Mouse (Mus musculus): ENCODE results near the gene Rnf224. TPM values are rescaled to one million over a fixed set of nuclear protein-coding genes. Genes with fewer than 3 reads are reported as not detected.
"Not testable (repeated sequence)": the region's sequence is repeated elsewhere in the genome, so short reads cannot be mapped to it uniquely, and the experiment has no call there.

Gene Rnf224
- not detected for total RNA-seq (2021)
- long read RNA-seq, experiment 1 = 0 reads
- long read RNA-seq, experiment 2 = 0 reads

DNA sequence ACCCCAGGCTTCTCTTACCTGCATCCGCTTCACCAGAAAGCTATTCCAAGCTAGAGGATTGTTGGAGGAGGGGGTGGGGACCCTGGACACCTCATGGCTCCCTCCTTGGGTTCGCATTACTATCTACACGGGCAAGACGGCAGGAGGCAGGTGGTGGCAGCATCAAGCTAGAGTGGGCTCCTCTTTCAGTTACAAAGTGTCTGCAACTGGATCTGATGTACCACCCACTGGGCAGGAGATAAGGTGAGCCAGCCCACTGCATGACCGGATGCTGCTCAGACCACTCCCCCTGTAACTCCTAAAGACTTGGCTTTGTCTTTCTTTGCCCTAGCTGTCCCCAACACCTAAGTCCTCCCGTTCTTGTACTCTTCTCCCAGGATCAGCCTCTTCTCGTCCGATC lies at the start of gene Rnf224:
Gene Rnf224, minus strand, starts transcription at position 174 of the 400 bp plus-strand sequence.
- no peak for DNase-seq

DNA sequence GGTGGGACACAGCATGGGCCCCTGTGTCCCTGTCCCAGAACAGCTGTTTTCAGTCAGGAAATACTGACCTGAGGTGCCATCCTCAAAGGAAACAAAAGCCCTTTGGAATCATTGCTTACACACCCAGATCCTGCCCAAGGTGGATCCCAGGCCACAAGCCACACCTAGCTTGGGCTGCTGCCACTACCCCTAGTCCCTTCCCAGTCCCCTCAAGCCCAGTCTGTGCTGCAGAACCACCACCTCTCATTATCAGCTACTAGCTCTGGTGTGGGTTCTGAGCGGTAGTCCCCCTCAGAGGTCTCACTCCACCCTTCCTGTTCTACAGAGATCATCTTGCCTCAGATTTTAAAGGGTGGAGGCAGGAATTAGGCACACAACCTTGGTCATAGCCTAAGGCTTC lies 49.7 kb upstream of the Rnf224 start:
- DNase-seq = no peak

GRCm38 (mm10) chr2:25285551-25285950 lies 49.0 kb upstream of the Rnf224 start:
- DNase-seq = no peak

GRCm38 (mm10) chr2:25278928-25279882 lies 42.6 kb upstream of the Rnf224 start:
- peak; percentile 85 for DNase-seq

GRCm38 (mm10) chr2:25273010-25273409 lies 36.4 kb upstream of the Rnf224 start:
- DNase-seq = no peak

DNA sequence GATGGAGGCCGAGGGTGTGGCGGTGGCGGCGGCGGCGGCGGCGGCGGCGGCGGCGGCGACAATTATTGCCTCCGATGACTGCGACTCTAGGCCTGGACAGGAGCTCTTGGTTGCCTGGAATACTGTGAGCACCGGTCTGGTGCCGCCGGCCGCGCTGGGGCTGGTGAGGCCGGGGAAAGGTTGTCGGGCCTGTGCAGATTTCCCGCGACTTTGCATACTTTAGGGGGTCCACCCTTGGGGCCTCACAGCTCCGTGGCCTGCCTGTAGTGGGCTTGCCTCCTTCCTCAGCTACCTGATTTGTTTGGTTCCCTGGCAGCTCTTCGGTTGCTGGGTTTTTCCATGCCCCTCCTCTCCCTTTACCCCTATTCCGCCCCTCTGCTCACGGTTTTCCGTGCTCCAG lies 35.9 kb upstream of the Rnf224 start:
- DNase-seq = no peak

DNA sequence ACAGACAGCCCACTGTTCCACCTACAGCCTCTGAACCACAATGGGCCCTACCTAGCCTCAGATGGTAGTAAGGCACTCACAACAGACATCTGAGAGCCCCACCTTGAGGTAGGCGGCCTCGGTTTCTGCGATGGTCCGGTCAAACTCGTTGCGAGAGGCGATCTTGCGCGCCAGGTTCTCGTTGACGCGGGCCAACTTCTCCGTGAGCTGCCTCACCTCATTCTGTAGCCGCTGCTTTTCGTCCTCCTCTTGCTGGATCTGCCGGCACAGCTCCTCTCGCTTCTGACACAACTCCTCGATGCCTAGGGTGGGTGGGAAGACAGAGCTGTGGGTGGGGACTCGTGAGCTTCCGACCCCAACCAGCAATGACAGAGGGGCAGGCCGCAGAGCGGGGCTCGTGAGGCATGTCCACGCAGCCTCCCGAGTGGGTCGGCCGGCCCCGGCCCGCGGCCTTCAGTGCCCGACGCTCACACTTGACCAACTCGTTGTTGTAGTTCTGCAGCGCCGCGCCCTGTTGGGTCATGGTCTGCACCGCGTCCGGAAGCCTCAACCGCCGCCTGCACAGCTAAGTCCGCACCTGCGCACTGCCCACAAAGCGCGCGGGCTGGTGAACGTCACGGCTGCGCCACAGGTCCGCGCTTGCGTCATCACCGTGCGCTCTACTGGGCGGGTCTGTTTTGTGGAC lies 35.4 kb upstream of the Rnf224 start, which contains the start of the genes Ssna1 and Anapc2:
Gene Ssna1, minus strand, starts transcription at position 612 of the 685 bp plus-strand sequence.
Gene Anapc2, plus strand, starts transcription at position 652 of the 685 bp plus-strand sequence.
- peak; percentile 98 for DNase-seq

DNA sequence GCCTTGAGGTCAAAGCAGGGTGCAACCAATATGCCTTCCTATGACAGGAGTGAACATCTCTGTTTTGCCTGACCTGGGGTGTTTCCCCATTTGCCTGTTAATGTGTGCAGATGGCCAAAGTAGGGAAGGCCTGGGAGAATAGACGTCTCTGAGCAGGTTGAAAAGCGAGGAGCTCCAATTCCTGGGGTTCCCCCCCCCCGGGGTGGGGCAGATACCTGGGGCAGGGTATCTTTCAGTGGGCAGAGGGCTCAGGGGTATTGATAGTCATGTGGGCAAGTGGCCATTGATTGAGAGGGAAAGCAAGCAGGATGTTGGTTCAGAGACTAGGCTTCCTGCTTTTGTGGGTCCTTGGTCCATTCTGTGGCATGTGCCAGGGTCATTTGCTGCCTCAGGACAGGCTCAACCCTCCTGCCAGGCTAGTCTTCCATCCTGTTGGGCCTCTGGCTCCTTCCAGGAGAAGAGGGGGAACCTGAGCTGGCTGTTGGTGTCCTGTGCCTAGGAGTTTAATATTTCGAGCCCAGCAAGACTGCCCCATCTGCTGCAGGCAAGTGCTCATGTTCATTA lies 31.2 kb upstream of the Rnf224 start:
- DNase-seq = no peak

DNA sequence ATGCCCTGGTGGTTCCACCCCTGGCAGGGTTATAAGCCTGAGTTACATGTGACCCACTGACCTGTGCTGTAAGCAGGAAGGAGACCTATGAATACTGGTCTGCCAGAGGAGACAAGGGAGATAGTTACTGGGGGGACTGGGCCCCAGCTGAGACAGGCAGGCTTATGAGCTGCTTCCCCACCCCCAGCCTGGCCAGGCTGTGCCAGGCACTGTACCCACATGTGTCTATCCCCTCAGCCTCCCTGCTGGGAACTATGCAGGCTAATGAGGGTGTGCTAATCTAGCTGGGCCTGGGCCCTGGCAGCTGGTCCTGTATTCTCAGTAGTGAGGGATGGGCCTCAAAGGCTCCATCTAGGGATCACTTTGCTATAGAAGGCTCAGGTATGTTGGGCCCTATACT lies 30.7 kb upstream of the Rnf224 start:
- no peak for DNase-seq

DNA sequence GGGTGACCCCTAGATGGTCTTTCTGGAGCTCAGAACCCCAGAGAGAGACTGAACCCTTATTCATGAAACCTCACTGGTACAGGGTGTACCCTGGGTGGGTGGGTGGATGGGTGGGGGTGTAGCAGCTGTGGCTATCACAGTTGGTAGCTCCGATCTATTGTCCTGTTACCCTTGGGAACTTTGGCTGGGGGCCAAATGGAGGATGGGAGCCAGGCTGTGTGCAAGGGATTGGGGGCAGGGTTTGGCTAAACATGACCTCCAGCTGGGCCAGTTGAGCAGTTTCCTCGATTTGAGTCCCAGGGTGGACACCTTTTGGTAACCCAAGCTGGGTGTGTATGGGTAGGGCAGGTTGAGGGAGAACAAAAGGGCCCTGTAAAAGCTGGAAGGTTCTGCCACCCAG lies 30.1 kb upstream of the Rnf224 start:
- DNase-seq = no peak

DNA sequence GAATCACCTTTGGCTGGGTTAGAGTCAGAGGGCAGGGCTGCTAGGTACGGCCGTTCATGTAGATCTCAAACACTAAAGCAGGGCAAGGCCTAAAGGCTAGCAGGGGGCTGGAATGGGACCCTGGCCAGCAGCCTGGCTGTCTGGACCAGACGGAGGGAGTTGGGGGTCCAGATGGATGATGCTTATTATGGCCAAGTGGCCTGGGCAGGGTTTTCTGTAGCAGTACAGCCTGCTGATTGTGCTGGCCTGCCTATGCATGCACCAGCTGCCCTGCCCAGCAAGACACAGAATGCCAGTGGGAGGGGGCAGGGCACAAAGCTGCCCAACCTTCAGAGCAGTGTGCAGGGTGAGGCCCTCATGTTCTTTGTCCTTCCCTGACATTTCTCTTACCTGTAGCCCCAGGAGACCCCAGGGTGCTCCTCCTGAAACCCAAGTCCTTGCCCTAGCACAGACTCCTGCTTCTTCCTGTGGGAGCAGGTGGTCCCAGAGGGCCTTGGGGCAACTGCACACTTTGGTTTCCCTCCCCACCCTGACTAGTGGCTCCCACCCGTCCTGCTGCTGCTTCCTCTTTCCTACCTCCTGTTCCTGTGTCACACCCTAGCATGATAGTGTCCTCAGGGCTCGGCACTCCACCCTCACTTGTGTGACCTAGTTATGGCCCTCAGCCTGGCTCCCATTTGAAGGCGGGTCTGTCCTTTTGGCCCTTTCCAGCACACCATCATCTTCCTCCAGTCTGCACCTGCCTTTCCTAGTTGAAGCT lies 29.5 kb upstream of the Rnf224 start:
- DNase-seq = no peak

GRCm38 (mm10) chr2:25264851-25265250 lies 28.3 kb upstream of the Rnf224 start:
- no peak for DNase-seq

- no peak for DNase-seq
These were observed 27.7 kb upstream of the Rnf224 start for GRCm38 (mm10) chr2:25264286-25264660.

DNA sequence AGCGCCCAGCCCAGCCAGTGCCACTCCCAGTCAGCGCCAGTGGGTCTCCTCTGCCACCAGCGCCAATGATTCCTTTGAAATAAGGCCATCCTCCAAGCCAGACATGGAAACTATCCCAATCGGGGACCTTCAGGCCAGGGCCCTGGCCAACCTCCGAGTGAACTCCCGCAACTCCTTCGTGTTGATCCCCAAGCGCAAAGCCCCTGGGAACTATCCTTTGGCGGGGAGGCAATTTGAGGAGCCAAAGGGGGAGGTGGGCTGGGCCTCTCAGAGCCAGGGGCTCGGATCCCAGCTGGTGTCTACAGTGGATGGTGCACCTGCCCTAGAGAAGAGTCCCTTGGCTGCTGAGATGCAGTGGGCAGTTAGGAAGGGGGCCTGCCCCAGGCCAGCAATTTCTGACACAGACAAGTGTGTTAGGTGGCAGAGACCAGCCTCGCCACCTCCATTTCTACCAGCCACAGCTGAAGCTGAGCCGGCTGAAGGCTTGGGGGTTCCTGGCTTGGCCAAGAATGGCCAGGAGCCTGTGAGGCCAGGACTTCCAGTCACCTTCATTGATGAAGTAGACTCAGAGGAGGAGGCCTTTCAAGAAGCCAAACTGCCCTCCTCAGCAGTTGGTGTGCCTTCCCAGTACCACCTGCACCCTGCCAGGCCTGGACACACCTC lies 27.2 kb upstream of the Rnf224 start:
- DNase-seq = no peak

- DNase-seq = no peak
These were observed 26.4 kb upstream of the Rnf224 start for GRCm38 (mm10) chr2:25262795-25263622.

- DNase-seq = peak; percentile 85
These were observed 25.7 kb upstream of the Rnf224 start, which contains the start of gene Tprn for GRCm38 (mm10) chr2:25262291-25262767. Tprn (plus strand) TSS chr2:25262618.

DNA sequence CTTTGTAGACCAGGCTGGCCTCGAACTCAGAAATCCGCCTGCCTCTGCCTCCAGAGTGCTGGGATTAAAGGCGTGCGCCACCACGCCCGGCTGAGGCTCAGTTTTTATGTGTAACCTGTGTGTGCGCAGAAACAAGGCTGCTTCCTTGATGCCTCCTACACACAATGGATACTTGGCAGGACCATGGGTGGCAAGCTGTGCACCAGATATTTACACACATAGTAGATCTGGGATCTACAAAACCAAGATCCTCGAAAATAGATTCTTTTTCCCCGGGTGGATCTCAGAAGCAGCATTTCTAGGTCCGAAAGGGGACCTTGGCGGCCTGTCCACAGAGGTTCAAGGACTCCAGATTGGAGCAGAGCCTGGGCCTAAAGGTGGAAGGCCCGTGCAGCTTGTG lies 25.3 kb upstream of the Rnf224 start:
- no peak for DNase-seq

DNA sequence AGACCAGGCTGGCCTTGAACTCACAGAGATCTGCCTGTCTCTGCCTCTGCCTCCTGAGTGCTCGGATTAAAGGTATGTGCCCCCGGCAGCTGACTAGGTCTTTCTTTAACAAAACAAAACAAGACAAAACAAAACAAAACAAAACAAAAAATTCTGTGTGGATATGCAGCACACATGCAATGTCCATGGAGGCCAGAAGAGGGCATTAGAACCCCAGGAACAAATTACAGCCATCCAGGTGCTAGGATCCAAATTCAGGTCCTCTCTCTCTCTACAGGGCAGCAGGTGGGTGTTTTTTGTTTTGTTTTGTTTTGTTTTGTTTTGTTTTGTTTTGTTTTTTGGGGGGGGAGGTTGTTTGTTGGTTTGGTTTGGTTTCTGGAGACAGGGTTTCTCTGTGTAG lies 22.3 kb upstream of the Rnf224 start:
- no peak for DNase-seq

- DNase-seq = not testable (repeated sequence)
These were observed 20.7 kb upstream of the Rnf224 start for GRCm38 (mm10) chr2:25257250-25257649.

DNA sequence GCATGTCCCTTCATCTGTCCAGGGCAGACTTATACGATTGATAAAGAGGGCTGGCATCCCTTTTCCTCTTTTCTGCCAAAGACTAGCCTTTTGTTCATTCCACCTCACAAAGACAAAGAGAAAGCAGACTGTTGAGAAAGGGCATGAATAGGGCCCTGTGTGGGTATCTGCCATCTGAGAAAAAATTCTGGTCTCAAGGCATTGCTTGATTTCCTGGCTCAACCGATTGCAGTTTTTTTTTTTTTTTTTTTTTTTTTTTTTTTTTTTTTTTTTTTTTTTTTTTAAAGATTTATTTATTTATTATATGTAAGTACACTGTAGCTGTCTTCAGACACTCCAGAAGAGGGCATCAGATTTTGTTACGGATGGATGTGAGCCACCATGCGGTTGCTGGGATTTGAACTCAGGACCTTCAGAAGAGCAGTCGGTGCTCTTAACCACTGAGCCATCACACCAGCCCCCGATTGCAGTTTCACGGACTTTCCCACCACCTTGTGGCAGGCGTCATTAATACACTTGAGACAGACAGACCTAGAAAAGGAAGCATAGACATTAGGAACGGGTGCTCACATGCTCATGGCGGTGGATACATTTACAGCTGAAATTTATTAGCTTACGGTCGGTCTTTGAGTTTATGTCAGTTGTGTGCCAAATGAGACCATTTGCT lies 20.0 kb upstream of the Rnf224 start:
- DNase-seq = not testable (repeated sequence)

Measured in gastrocnemius, postnatal 10 days (tissue).